Mouse (Mus musculus) brain, embryonic 14.5 days (tissue): ENCODE measurements at regions not wholly inside any gene's neighbourhood (a gene's known extent, or its start where the extent isn't known, plus 50 kb on each side); places are given as distances from the start of the nearest gene placed in this dataset.
A peak's percentile ranks its signal among the peaks of the same experiment; 100 is the strongest.

Experiments
- DNase-seq: peaks from one replicate; pipeline ENCODE4 v3.0.0-alpha.2; 2011; ENCODE audit warnings: low read depth
- CTCF ChIP-seq: fragments of 200-500 bp; IDR thresholded peaks from 2 replicates; pipeline ENCODE4 v1.5.1; 2012; ENCODE audit warnings: inconsistent platforms, mild to moderate bottlenecking, moderate library complexity, borderline replicate concordance; ENCODE audit not compliant: insufficient read depth, insufficient read length; ENCODE audit errors: extremely low read depth
- POLR2A ChIP-seq: fragments of 200-500 bp; IDR thresholded peaks from 2 replicates; pipeline ENCODE4 v1.6.1; 2012; ENCODE audit warnings: mild to moderate bottlenecking, inconsistent platforms, borderline replicate concordance; ENCODE audit not compliant: poor library complexity, insufficient read depth, insufficient read length, severe bottlenecking; ENCODE audit errors: extremely low read depth

GRCm38 (mm10) chr12:27083645-27084550 lies 258.5 kb downstream of the Sox11 start:
- DNase-seq = peak; percentile 85
- TF ChIP-seq CTCF = no peak
- TF ChIP-seq POLR2A = no peak

- DNase-seq = peak; percentile 96
- TF ChIP-seq POLR2A = peak; percentile 14; the same call in 1 of the 2 replicates
- TF ChIP-seq CTCF = no peak
Observed at GRCm38 (mm10) chr12:27083089-27083488, 259.3 kb downstream of the Sox11 start.

- TF ChIP-seq POLR2A (no peak), CTCF (no peak)
- DNase-seq = peak; percentile 99
Observed at GRCm38 (mm10) chr12:27082624-27083023, 259.8 kb downstream of the Sox11 start.

GRCm38 (mm10) chr12:27076107-27076738 lies 266.2 kb downstream of the Sox11 start:
- TF ChIP-seq POLR2A (no peak), CTCF (no peak)
- DNase-seq = peak; percentile 88

- DNase-seq = peak; percentile 98
- TF ChIP-seq CTCF (no peak), POLR2A (0 out of 2 replicates have a peak, but pooled peaks have one; percentile 7)
Observed at GRCm38 (mm10) chr12:27065011-27065517, 277.3 kb downstream of the Sox11 start.

GRCm38 (mm10) chr12:27063518-27063917 lies 278.9 kb downstream of the Sox11 start:
- peak; percentile 67 for DNase-seq
- no peak for TF ChIP-seq POLR2A
- no peak for TF ChIP-seq CTCF

- DNase-seq = peak; percentile 93
- TF ChIP-seq POLR2A (no peak), CTCF (no peak)
Observed at GRCm38 (mm10) chr12:27062511-27063264, 279.7 kb downstream of the Sox11 start.

GRCm38 (mm10) chr12:27062061-27062461 lies 280.3 kb downstream of the Sox11 start:
- TF ChIP-seq CTCF = no peak
- peak; percentile 54; the same call in 1 of the 2 replicates for TF ChIP-seq POLR2A
- peak; percentile 94 for DNase-seq

- peak; percentile 92 for DNase-seq
- TF ChIP-seq POLR2A (no peak), CTCF (no peak)
Observed at GRCm38 (mm10) chr12:27060899-27061762, 281.2 kb downstream of the Sox11 start.

- peak; percentile 75 for DNase-seq
Observed at GRCm38 (mm10) chr12:27059885-27060284, 282.5 kb downstream of the Sox11 start.

More at GRCm38 (mm10) chr12:27059885-27060284, 282.5 kb downstream of the Sox11 start:
- TF ChIP-seq CTCF (peak; percentile 82), POLR2A (no peak)
